Mouse (Mus musculus) kidney, embryonic 14.5 days (tissue): ENCODE results near the gene Otogl. TPM values are rescaled to one million over a fixed set of nuclear protein-coding genes. Genes with fewer than 3 reads are reported as not detected.

Experiments used
- ATAC-seq: fragments of 200-750 bp; cut with Nextera tagmentation; 2 replicates; pipeline ENCODE4 v1.8.0; 2017; ENCODE audit warnings: moderate number of reproducible peaks, mild to moderate bottlenecking, moderate TSS enrichment, moderate library complexity; ENCODE audit not compliant: low FRiP score, low TSS enrichment
- H3K27ac ChIP-seq: fragments of 300-500 bp; sonication (generic); 2 replicates; pipeline ENCODE4 v1.5.1; 2014; ENCODE audit warnings: low read depth, mild to moderate bottlenecking, low read length, moderate library complexity, mixed read lengths
- H3K27me3 ChIP-seq: fragments of 300-500 bp; sonication (generic); 2 replicates; pipeline ENCODE4 v1.6.1; 2014; ENCODE audit warnings: mild to moderate bottlenecking, low read length; ENCODE audit not compliant: control insufficient read depth, insufficient read depth
- H3K36me3 ChIP-seq: fragments of 300-500 bp; sonication (generic); 2 replicates; pipeline ENCODE4 v1.6.1; 2014; ENCODE audit warnings: low read length, mixed read lengths; ENCODE audit not compliant: control insufficient read depth, insufficient read depth
- H3K4me1 ChIP-seq: fragments of 300-500 bp; sonication (generic); 2 replicates; pipeline ENCODE4 v1.6.1; 2014; ENCODE audit warnings: low read length, mixed read lengths; ENCODE audit not compliant: control insufficient read depth, insufficient read depth
- H3K4me2 ChIP-seq: fragments of 300-500 bp; sonication (generic); replicated peaks from 2 replicates; pipeline ENCODE4 v1.6.1; 2014; ENCODE audit warnings: low read depth, mild to moderate bottlenecking, low read length
- H3K4me3 ChIP-seq: fragments of 300-500 bp; sonication (generic); 2 replicates; pipeline ENCODE4 v1.5.1; 2014; ENCODE audit warnings: mild to moderate bottlenecking, low read length
- H3K9ac ChIP-seq: fragments of 300-500 bp; sonication (generic); 2 replicates; pipeline ENCODE4 v1.6.1; 2014; ENCODE audit warnings: low read depth, mild to moderate bottlenecking, low read length, moderate library complexity
- H3K9me3 ChIP-seq: fragments of 300-500 bp; sonication (generic); 2 replicates; pipeline ENCODE4 v1.6.1; 2016; ENCODE audit warnings: low read length; ENCODE audit not compliant: control insufficient read depth
- WGBS: fragments of 180-500 bp; shearing (Covaris S2); extraction: QIAGEN DNeasy Blood & Tissue Kit; methylation state at CpG from one replicate; pipeline ENCODE4 v1.1.7; 2014; 5-methylcytosine and 5-hydroxymethylcytosine counted together
- polyA plus RNA-seq: library from polyadenylated mRNA; unstranded; fragments of >200 nt; fragmentation: Nextera tagmentation; extraction: Ambion mirVana; gene quantifications from 2 replicates; pipeline ENCODE4 v1.2.1, GENCODE M21; 2014

Gene Otogl
- polyA plus RNA-seq, 1 experiment from 2014 or later = 0.07 TPM

DNA sequence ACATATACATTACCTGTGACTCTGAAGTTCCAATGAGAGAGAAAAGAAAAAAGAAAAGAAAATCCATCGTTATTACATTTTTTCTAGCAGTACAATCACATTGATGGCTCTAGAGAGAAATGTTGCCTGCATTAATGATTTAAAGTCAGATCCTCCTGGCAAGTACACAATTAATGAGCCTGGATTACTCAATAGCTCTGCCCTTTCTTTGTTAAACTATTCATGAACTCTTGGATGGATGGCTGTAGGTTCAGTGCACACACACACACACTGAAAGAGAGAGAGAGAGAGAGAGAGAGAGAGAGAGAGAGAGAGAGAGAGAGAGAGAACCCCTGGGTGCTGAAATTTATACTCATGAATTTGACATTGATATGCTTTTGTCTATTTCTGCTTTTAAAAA, 192.1 kb downstream of the Otogl start, which contains the start of gene Ptprq:
Gene Ptprq (minus strand): TSS at position 246 of the 400 bp plus-strand sequence.
- Histone ChIP-seq H3K4me2 (no peak within 1 kb of the TSS), H3K36me3 (no peaks in the 10 kb centered on the region), H3K4me1 (no peaks in the 10 kb centered on the region), H3K9me3 (no peaks in the 10 kb centered on the region), H3K4me3 (no peak within 1 kb of the TSS), H3K27me3 (no peaks in the 10 kb centered on the region), H3K9ac (no peak within 1 kb of the TSS), H3K27ac (no peak within 1 kb of the TSS)
- 81% methylated on average over 1 of the region's 1 CpGs for WGBS
- ATAC-seq = no peak

Other genes starting within 250 kb of the Otogl start
- 0.09 TPM in 1 of 2 replicates, not detected in the other for gene Ptprq, start 192.1 kb downstream of the Otogl start, polyA plus RNA-seq